Mouse (Mus musculus): ENCODE measurements around the gene Sec23ip. TPM values are rescaled to one million over a fixed set of nuclear protein-coding genes. Genes with fewer than 3 reads are reported as not detected.

Sec23ip gene
- polyA plus RNA-seq, 1 experiment from 2014 or later = 41.0 TPM

GRCm38 (mm10) chr7:128727701-128728100 lies 17.0 kb upstream of the Sec23ip start:
- ATAC-seq (ENCODE audit: insufficient read depth) (no peak; the same call in 1 of the 2 replicates), DNase-seq (no peak)
- no peaks in the 10 kb centered on the region for H3K4me1 ChIP-seq (ENCODE audit: insufficient read depth)
- H3K9ac ChIP-seq = no peak overlapping the region
- H3K27me3 ChIP-seq (ENCODE audit: insufficient read depth, low read length) = no peaks in the 10 kb centered on the region
- TF ChIP-seq CTCF (IDR thresholded peaks at IDR 0.05; ENCODE audit: low read depth) = no peak
- no peak overlapping the region for H3K27ac ChIP-seq (ENCODE audit: low read depth)
- no peak overlapping the region for H3K4me2 ChIP-seq
- H3K36me3 ChIP-seq (ENCODE audit: insufficient read depth) = peaks cover 21% of the 10 kb centered on the region
- H3K4me3 ChIP-seq (ENCODE audit: low read depth, low read length) = no peak overlapping the region
- no peaks in the 10 kb centered on the region for H3K9me3 ChIP-seq (ENCODE audit: low read depth, low read length)
- 57% methylated on average over 5 of the region's 5 CpGs for WGBS

DNA sequence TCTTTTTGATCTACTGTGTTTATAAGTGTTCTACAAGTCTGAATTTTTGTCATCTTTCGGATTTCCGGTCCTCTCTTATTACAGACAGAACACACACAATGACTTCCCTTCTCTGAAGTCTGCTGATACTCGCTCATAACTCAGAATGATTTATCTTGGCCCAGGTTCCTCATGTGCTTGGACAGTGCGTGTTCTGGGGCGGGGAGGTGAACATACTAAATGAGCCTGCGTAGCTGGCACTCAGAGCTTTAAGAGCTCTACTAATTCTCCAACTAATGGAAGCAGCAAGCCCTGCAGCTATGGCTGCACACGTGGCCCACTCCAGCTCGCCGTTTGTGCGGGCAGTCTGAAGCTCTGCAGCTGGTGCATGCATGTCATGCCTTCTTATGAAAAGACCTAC lies 16.0 kb upstream of the Sec23ip start:
- Histone ChIP-seq H3K36me3 (ENCODE audit: insufficient read depth) (peaks cover 13% of the 10 kb centered on the region), H3K27me3 (ENCODE audit: insufficient read depth, low read length) (no peaks in the 10 kb centered on the region), H3K9me3 (ENCODE audit: low read depth, low read length) (no peaks in the 10 kb centered on the region), H3K27ac (ENCODE audit: low read depth) (peak overlapping the region; percentile 30; the same call in 1 of the 2 replicates), H3K9ac (no peak overlapping the region), H3K4me3 (ENCODE audit: low read depth, low read length) (no peak overlapping the region), H3K4me2 (no peak overlapping the region), H3K4me1 (ENCODE audit: insufficient read depth) (no peaks in the 10 kb centered on the region)
- ATAC-seq (ENCODE audit: insufficient read depth) = no peak
- TF ChIP-seq CTCF (IDR thresholded peaks at IDR 0.05; ENCODE audit: low read depth) = no peak
- DNase-seq = no peak
- WGBS = 79% methylated on average over 10 of the region's 10 CpGs

DNA sequence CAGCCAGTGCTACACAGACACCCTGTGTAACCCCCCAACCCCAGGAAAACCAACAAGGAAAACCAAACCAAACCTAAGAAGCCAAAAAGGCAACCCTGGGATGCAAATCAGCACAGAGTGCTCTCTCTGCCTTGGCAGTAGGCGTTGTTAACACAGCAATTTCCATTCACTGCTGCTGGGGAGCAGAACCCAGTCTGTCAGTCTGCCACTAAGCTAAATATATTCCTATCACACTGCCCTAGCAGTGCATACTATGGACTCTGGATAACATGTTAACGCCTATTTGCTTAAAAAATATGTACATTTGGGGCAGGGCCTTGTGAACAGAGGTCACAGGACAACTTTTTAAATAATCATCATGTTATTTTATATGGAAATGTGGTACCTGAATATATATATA lies 13.2 kb upstream of the Sec23ip start:
- Histone ChIP-seq H3K9ac (no peak overlapping the region), H3K27me3 (ENCODE audit: insufficient read depth, low read length) (no peaks in the 10 kb centered on the region), H3K36me3 (ENCODE audit: insufficient read depth) (0 out of 2 replicates have a peak, but pooled peaks cover 7% of the 10 kb centered on the region), H3K27ac (ENCODE audit: low read depth) (no peak overlapping the region), H3K4me1 (ENCODE audit: insufficient read depth) (no peaks in the 10 kb centered on the region), H3K9me3 (ENCODE audit: low read depth, low read length) (no peaks in the 10 kb centered on the region), H3K4me2 (no peak overlapping the region), H3K4me3 (ENCODE audit: low read depth, low read length) (no peak overlapping the region)
- 61% methylated on average over 2 of the region's 2 CpGs for WGBS
- DNase-seq (no peak), ATAC-seq (ENCODE audit: insufficient read depth) (no peak)
- TF ChIP-seq CTCF (IDR thresholded peaks at IDR 0.05; ENCODE audit: low read depth) = no peak

GRCm38 (mm10) chr7:128738041-128738440 lies 6.7 kb upstream of the Sec23ip start:
- TF ChIP-seq CTCF (IDR thresholded peaks at IDR 0.05; ENCODE audit: low read depth) = no peak
- Histone ChIP-seq H3K9ac (no peak overlapping the region), H3K27ac (ENCODE audit: low read depth) (no peak overlapping the region), H3K4me2 (peak overlapping the region; percentile 89), H3K27me3 (ENCODE audit: insufficient read depth, low read length) (no peaks in the 10 kb centered on the region), H3K36me3 (ENCODE audit: insufficient read depth) (no peaks in the 10 kb centered on the region), H3K4me1 (ENCODE audit: insufficient read depth) (0 out of 2 replicates have a peak, but pooled peaks cover 6% of the 10 kb centered on the region), H3K9me3 (ENCODE audit: low read depth, low read length) (no peaks in the 10 kb centered on the region), H3K4me3 (ENCODE audit: low read depth, low read length) (peak overlapping the region; percentile 98)
- DNase-seq = no peak
- no peak for ATAC-seq (ENCODE audit: insufficient read depth)
- WGBS = 42% methylated on average over 5 of the region's 5 CpGs

DNA sequence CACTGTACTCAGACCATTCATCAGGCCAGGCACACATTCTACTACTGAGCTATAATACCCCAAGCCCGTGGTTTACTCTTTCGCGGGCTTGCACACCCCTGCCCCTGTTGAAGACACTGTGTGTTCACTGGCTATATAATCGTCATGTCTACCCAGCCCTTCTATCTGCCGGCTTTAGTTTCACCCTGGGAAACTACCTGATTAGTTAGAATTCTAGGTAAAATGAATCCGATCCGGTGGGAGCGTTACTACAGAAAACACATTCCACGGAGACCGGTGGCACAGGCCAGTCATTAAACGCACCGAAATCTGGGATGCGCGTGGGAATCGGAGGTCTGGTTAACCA lies 5.7 kb upstream of the Sec23ip start:
- Histone ChIP-seq H3K4me3 (ENCODE audit: low read depth, low read length) (peak overlapping the region; percentile 98), H3K4me1 (ENCODE audit: insufficient read depth) (peaks cover 8% of the 10 kb centered on the region; the same call in 1 of the 2 replicates), H3K4me2 (peak overlapping the region; percentile 89), H3K27me3 (ENCODE audit: insufficient read depth, low read length) (no peaks in the 10 kb centered on the region), H3K9me3 (ENCODE audit: low read depth, low read length) (no peaks in the 10 kb centered on the region), H3K27ac (ENCODE audit: low read depth) (no peak overlapping the region), H3K9ac (peak overlapping the region; percentile 96), H3K36me3 (ENCODE audit: insufficient read depth) (no peaks in the 10 kb centered on the region)
- DNase-seq (no peak), ATAC-seq (ENCODE audit: insufficient read depth) (no peak)
- under 1% methylated on average over 15 of the region's 15 CpGs for WGBS
- TF ChIP-seq CTCF (IDR thresholded peaks at IDR 0.05; ENCODE audit: low read depth) = no peak

- Histone ChIP-seq H3K36me3 (ENCODE audit: insufficient read depth) (no peaks in the 10 kb centered on the region), H3K4me3 (ENCODE audit: low read depth, low read length) (peak overlapping the region; percentile 98), H3K27ac (ENCODE audit: low read depth) (peak overlapping the region; percentile 87), H3K4me1 (ENCODE audit: insufficient read depth) (peaks cover 9% of the 10 kb centered on the region; the same call in 1 of the 2 replicates), H3K9me3 (ENCODE audit: low read depth, low read length) (no peaks in the 10 kb centered on the region), H3K27me3 (ENCODE audit: insufficient read depth, low read length) (no peaks in the 10 kb centered on the region), H3K4me2 (peak overlapping the region; percentile 89), H3K9ac (peak overlapping the region; percentile 96)
- no peak for TF ChIP-seq CTCF (IDR thresholded peaks at IDR 0.05; ENCODE audit: low read depth)
- ATAC-seq (ENCODE audit: insufficient read depth) = peak; percentile 39
- DNase-seq = peak; percentile 63
- under 1% methylated on average over 61 of the region's 80 CpGs for WGBS
These were observed 5.1 kb upstream of the Sec23ip start for GRCm38 (mm10) chr7:128739462-128740277.

- no peak for TF ChIP-seq CTCF (IDR thresholded peaks at IDR 0.05; ENCODE audit: low read depth)
- H3K4me3 ChIP-seq (ENCODE audit: low read depth, low read length) = peak within 1 kb of the TSS; percentile 98
- H3K36me3 ChIP-seq (ENCODE audit: insufficient read depth) = no peaks in the 10 kb centered on the region
- H3K27ac ChIP-seq (ENCODE audit: low read depth) = peak within 1 kb of the TSS; percentile 87
- no peaks in the 10 kb centered on the region for H3K27me3 ChIP-seq (ENCODE audit: insufficient read depth, low read length)
- DNase-seq (peak; percentile 98), ATAC-seq (ENCODE audit: insufficient read depth) (peak; percentile 83)
- H3K9me3 ChIP-seq (ENCODE audit: low read depth, low read length) = no peaks in the 10 kb centered on the region
- H3K9ac ChIP-seq = peak within 1 kb of the TSS; percentile 96
- peak within 1 kb of the TSS; percentile 89 for H3K4me2 ChIP-seq
- whole genome bisulfite sequencing = under 1% methylated on average over 26 of the region's 35 CpGs
- H3K4me1 ChIP-seq (ENCODE audit: insufficient read depth) = peaks cover 9% of the 10 kb centered on the region; the same call in 1 of the 2 replicates
These were observed 4.4 kb upstream of the Sec23ip start, which contains the start of gene Mcmbp for GRCm38 (mm10) chr7:128740334-128740733. TSS of gene Mcmbp (minus strand) at chr7:128740495.
